Mouse (Mus musculus) intestine, postnatal 0 days (tissue): Measurements from ENCODE around the gene Zgpat. TPM values are rescaled to one million over a fixed set of nuclear protein-coding genes. Genes with fewer than 3 reads are reported as not detected.
A peak's percentile ranks its signal among the peaks of the same experiment; 100 is the strongest.

Experiments
- ATAC-seq: fragments of 200-750 bp; cut with Nextera tagmentation; 2 replicates; pipeline ENCODE4 v1.8.0; 2017; ENCODE audit warnings: mild to moderate bottlenecking, moderate TSS enrichment, moderate library complexity
- H3K27ac ChIP-seq: fragments of 300-500 bp; sonication (generic); 2 replicates; pipeline ENCODE4 v1.5.1; 2014; ENCODE audit warnings: mild to moderate bottlenecking, low read depth, low read length, moderate library complexity
- H3K27me3 ChIP-seq: fragments of 300-500 bp; sonication (generic); replicated peaks from 2 replicates; pipeline ENCODE4 v1.6.1; 2014; ENCODE audit warnings: low read length, mixed read lengths; ENCODE audit not compliant: control insufficient read depth, insufficient read depth
- H3K36me3 ChIP-seq: fragments of 300-500 bp; sonication (generic); 2 replicates; pipeline ENCODE4 v1.6.1; 2014; ENCODE audit warnings: mild to moderate bottlenecking, moderate library complexity; ENCODE audit not compliant: control insufficient read depth, insufficient read depth
- H3K4me1 ChIP-seq: fragments of 300-500 bp; sonication (generic); replicated peaks from 2 replicates; pipeline ENCODE4 v1.6.1; 2014; ENCODE audit warnings: antibody characterized with exemption, low read length, mixed read lengths; ENCODE audit not compliant: control insufficient read depth, insufficient read depth
- H3K4me2 ChIP-seq: fragments of 300-500 bp; sonication (generic); replicated peaks from 2 replicates; pipeline ENCODE4 v1.6.1; 2014; ENCODE audit warnings: low read depth, mild to moderate bottlenecking, moderate library complexity
- H3K4me3 ChIP-seq: fragments of 300-500 bp; sonication (generic); 2 replicates; pipeline ENCODE4 v1.5.1; 2014; ENCODE audit warnings: low read depth, low read length
- H3K9ac ChIP-seq: fragments of 300-500 bp; sonication (generic); 2 replicates; pipeline ENCODE4 v1.6.1; 2014; ENCODE audit warnings: mild to moderate bottlenecking, low read depth, low read length
- H3K9me3 ChIP-seq: fragments of 300-500 bp; sonication (generic); 2 replicates; pipeline ENCODE4 v1.6.1; 2016; ENCODE audit warnings: mixed run types; ENCODE audit not compliant: control insufficient read depth
- CTCF ChIP-seq: sonication (generic); IDR thresholded peaks from 2 replicates; pipeline ENCODE4 v1.5.1; 2016; ENCODE audit warnings: low read depth, mild to moderate bottlenecking, control low read depth, antibody characterized with exemption, moderate library complexity
- WGBS: fragments of 180-500 bp; shearing (Covaris S2); extraction: QIAGEN DNeasy Blood & Tissue Kit; methylation state at CpG from one replicate; pipeline ENCODE4 v1.1.7; 2014; 5-methylcytosine and 5-hydroxymethylcytosine counted together
- polyA plus RNA-seq: library from polyadenylated mRNA; unstranded; fragments of >200 nt; fragmentation: Nextera tagmentation; extraction: Ambion mirVana; gene quantifications from 2 replicates; pipeline ENCODE4 v1.2.1, GENCODE M21; 2015

Gene Zgpat
- polyA plus RNA-seq, 1 experiment from 2014 or later: 23.8 TPM

GRCm38 (mm10) chr2:181390136-181390870, 25.6 kb downstream of the Zgpat start:
- Histone ChIP-seq H3K4me3 (no peak overlapping the region), H3K4me1 (no peaks in the 10 kb centered on the region), H3K36me3 (peaks cover 13% of the 10 kb centered on the region), H3K27me3 (no peaks in the 10 kb centered on the region), H3K27ac (no peak overlapping the region), H3K4me2 (no peak overlapping the region), H3K9me3 (no peaks in the 10 kb centered on the region), H3K9ac (no peak overlapping the region)
- no peak for TF ChIP-seq CTCF
- ATAC-seq: no peak
- 76% methylated on average over 4 of the region's 4 CpGs for WGBS

GRCm38 (mm10) chr2:181391022-181391421, 26.3 kb downstream of the Zgpat start:
- ATAC-seq: no peak
- Histone ChIP-seq H3K27ac (no peak overlapping the region), H3K4me1 (no peaks in the 10 kb centered on the region), H3K4me3 (no peak overlapping the region), H3K9ac (no peak overlapping the region), H3K9me3 (no peaks in the 10 kb centered on the region), H3K4me2 (no peak overlapping the region), H3K27me3 (no peaks in the 10 kb centered on the region), H3K36me3 (peaks cover 11% of the 10 kb centered on the region)
- WGBS: 88% methylated on average over 15 of the region's 15 CpGs
- TF ChIP-seq CTCF: no peak

- Histone ChIP-seq H3K4me2 (no peak overlapping the region), H3K9me3 (no peaks in the 10 kb centered on the region), H3K27ac (no peak overlapping the region), H3K9ac (no peak overlapping the region), H3K4me1 (no peaks in the 10 kb centered on the region), H3K4me3 (no peak overlapping the region), H3K36me3 (peaks cover 7% of the 10 kb centered on the region), H3K27me3 (no peaks in the 10 kb centered on the region)
- ATAC-seq: no peak
- 63% methylated on average over 2 of the region's 2 CpGs for WGBS
- no peak for TF ChIP-seq CTCF
Observed at GRCm38 (mm10) chr2:181391541-181391940, 26.8 kb downstream of the Zgpat start.

- H3K27me3 ChIP-seq: no peaks in the 10 kb centered on the region
- ATAC-seq: peak; percentile 56; the same call in 1 of the 2 replicates
- no peaks in the 10 kb centered on the region; the same call in 1 of the 2 replicates for H3K36me3 ChIP-seq
- H3K4me3 ChIP-seq: no peak overlapping the region
- no peaks in the 10 kb centered on the region for H3K9me3 ChIP-seq
- H3K4me1 ChIP-seq: no peaks in the 10 kb centered on the region
- peak; percentile 91 for TF ChIP-seq CTCF
- H3K27ac ChIP-seq: no peak overlapping the region
- H3K9ac ChIP-seq: no peak overlapping the region
- no peak overlapping the region for H3K4me2 ChIP-seq
- 30% methylated on average over 4 of the region's 4 CpGs for WGBS
Observed at GRCm38 (mm10) chr2:181392600-181393213, 28.0 kb downstream of the Zgpat start.

GRCm38 (mm10) chr2:181394086-181394485, 29.4 kb downstream of the Zgpat start:
- Histone ChIP-seq H3K36me3 (no peaks in the 10 kb centered on the region; the same call in 1 of the 2 replicates), H3K27ac (no peak overlapping the region), H3K4me3 (no peak overlapping the region), H3K4me2 (no peak overlapping the region), H3K4me1 (no peaks in the 10 kb centered on the region), H3K9ac (no peak overlapping the region), H3K27me3 (no peaks in the 10 kb centered on the region), H3K9me3 (no peaks in the 10 kb centered on the region)
- ATAC-seq: no peak
- TF ChIP-seq CTCF: no peak
- 92% methylated on average over 3 of the region's 3 CpGs for WGBS

- no peaks in the 10 kb centered on the region for H3K4me1 ChIP-seq
- 71% methylated on average over 5 of the region's 5 CpGs for WGBS
- no peak overlapping the region for H3K27ac ChIP-seq
- no peak overlapping the region for H3K4me2 ChIP-seq
- H3K27me3 ChIP-seq: no peaks in the 10 kb centered on the region
- H3K9ac ChIP-seq: no peak overlapping the region
- H3K9me3 ChIP-seq: no peaks in the 10 kb centered on the region
- ATAC-seq: no peak
- no peak for TF ChIP-seq CTCF
- no peak overlapping the region for H3K4me3 ChIP-seq
- no peaks in the 10 kb centered on the region; the same call in 1 of the 2 replicates for H3K36me3 ChIP-seq
Observed at GRCm38 (mm10) chr2:181397207-181397761, 32.6 kb downstream of the Zgpat start.
